Mouse (Mus musculus) heart, adult 8-10 months (tissue): ENCODE measurements around the gene Calb2. TPM values are rescaled to one million over a fixed set of nuclear protein-coding genes. Genes with fewer than 3 reads are reported as not detected.

Experiments
- DNase-seq: peaks from one replicate; pipeline ENCODE4 v3.0.0; 2022; ENCODE audit warnings: low spot score
- total RNA-seq, 4 experiments: library from RNA; stranded (reverse); gene quantifications; 2 replicates each; pipeline ENCODE4 v1.2.4; 2022

Calb2 gene
- total RNA-seq, 4 experiments from 2014 or later: not detected

DNA sequence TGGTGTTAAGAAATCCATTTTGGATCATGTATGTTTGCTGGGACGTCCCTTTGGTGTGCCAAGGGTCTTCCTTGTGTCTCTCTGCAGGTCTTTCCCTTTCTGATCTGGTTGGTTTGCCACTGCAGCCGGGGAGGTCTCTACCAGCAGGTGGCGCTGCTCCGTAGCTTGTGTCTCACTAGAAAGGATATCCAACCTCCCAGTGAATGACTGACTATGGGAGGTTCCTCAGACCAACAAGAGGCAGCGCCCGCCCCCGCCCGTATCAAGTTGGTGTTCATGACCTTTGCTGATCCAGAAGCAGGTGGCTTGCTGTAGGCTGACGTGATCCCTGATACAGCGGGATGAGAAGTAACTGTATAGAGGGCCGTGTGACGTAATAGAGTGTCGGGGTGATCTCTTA lies 37.5 kb downstream of the Calb2 start:
- peak; percentile 35 for DNase-seq

DNA sequence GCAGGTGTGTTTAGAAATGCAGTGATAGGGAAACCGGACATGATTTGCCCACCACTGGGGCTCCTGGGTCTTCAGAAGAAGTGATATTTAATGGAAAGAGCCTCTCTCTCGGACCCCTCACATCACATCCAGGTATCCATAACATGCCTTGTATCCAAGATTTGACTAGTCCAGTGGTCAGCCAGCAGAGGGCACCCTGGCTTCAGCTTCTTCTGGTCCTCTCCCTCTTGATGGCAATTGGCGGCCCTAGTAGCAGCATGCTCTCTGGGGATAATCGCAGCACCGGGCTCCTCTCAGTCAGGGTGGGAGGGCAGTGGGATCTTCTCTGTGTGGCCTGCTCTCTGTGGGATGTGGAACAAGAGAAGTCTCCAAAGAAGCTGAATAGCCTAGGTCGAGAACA lies 48.3 kb downstream of the Calb2 start:
- no peak for DNase-seq

DNA sequence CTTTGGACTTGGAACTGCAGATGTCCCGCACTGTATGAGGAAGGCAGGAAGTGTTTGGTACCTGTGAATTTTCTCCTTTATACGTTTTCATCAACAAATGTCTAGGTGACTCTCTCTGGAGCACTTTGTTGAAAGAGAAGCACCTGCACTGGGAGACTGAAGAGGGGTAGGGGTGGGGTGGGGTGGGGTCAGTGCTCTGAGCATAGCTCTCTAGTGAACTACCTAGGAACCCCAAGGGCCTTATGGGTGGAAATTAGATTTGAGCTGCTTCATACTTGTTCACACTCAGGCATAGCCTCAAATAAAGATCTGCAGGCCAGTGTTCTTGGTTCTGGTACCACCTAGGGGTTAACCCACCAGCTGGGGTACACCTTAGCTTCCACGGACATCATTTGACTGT lies 65.4 kb downstream of the Calb2 start, which contains the start of gene Gm17720:
Gene Gm17720 (minus strand): TSS at position 101 of the 400 bp plus-strand sequence.
- DNase-seq: no peak

DNA sequence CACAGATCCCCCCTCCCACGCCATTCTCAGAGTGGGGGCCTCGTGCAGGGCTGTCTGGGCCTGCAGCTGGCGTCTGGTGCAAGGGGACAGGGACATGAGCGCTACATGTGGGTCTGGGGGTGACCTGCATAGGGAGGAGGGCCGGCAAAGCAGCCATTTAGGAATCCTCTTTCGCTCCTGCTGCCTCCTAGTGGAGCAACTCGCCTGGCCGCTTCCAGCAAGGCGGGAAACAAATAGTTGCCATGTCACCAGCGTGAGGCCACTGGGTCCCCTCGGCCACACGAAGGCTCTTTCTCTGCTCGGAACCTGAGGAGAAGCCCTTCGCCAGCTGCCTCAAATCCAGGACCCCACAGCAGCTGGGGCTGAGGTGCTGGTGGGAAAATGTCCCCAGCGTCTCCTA lies 66.3 kb downstream of the Calb2 start:
- DNase-seq: no peak

DNA sequence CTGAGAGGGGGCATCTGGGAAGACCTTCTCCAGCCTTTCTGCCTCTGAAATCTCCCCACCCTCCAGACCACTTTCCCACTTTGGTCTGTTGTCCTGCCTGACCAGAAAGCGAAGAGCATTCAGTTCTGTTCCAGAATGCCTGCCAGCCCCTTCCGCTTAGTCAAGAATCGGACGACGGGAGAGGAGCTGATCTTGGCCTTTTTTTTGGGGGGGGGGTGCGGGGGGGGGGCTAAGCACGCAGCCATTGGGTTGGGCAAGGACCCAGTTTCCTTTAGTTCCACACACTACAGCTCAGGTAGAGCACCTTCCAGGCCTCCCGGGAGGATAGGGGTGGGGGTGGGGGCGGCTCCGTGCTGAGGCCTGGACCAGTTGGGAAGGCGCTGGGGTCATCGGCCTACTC lies 67.1 kb downstream of the Calb2 start, which contains the start of gene Gm21964:
Gene Gm21964 (plus strand): TSS at position 301 of the 400 bp plus-strand sequence.
- DNase-seq: no peak

DNA sequence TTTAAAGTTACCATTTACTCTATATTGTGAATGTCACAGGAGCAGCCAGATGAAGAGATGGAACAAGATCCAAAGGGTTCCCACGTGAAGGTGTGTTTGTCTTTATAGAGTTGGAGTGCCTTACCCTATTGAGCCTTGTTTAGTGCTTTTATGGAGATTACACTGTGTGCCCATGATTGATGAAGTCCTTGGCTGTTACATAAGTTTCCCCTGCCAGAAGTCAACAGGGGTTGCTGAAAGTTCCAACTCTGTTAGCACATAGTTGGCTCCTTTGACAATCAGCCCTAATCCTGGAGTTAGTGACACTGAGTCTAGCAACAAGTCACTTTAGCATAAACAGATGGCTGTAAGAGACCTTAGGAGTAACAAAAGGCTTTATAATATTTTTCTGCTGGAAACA lies 76.1 kb downstream of the Calb2 start:
- DNase-seq: no peak

Other genes with a start within 250 kb of the Calb2 start
- gene Marveld3, start 206.0 kb downstream of the Calb2 start, total RNA-seq: under 1 TPM in 2 of 4 experiments, not detected in 2; 0.17 to 0.53 TPM
- 1 to 10 TPM in 1 of 4 experiments, under 1 TPM in 3; 0.14 to 2.0 (median 0.41) TPM for gene Tat, start 177.8 kb downstream of the Calb2 start, total RNA-seq
- 1 to 10 TPM; 2.2 to 7.2 (median 3.2) TPM for gene Chst4, start 128.5 kb downstream of the Calb2 start, total RNA-seq
- 1 to 10 TPM; 5.7 to 9.3 (median 7.7) TPM for gene Zfp612, start 88.5 kb downstream of the Calb2 start, total RNA-seq
- not detected for gene Gm21964, start 67.0 kb downstream of the Calb2 start, total RNA-seq
- gene Gm17720, start 65.5 kb downstream of the Calb2 start, total RNA-seq: not detected
- gene Cmtr2, start 47.5 kb upstream of the Calb2 start, total RNA-seq: 1 to 10 TPM; 2.2 to 3.0 (median 2.6) TPM
- under 1 TPM; 0.09 to 0.23 (median 0.13) TPM for gene Hydin, start 98.8 kb upstream of the Calb2 start, total RNA-seq